Mouse (Mus musculus): ENCODE measurements around the gene Ap1g2.
A peak's percentile ranks its signal among the peaks of the same experiment; 100 is the strongest.

Gene Ap1g2

GRCm38 (mm10) chr14:55113351-55113974 is 7.1 kb upstream of the Ap1g2 start:
- no peak for DNase-seq

DNA sequence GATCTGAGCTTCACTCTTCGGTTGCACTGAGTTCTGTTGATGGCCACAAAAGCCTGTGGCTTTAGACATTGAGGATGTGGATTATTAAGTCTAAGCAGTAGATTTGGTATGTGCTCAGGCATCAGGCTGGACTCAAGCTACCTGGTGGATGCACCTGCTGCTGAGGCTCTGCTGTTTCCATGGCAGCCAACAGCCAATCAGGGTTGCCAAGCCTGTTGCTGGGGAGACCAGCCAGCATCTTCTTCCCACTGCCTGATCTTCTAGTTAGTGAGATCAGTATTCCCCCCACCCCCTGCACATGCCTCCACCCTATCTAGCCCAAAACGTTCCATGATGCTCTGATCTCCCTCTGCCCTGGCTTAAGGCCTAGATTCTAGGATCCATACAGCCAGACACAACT is 5.3 kb upstream of the Ap1g2 start:
- DNase-seq = no peak

- DNase-seq = no peak
These were observed 3.7 kb upstream of the Ap1g2 start for GRCm38 (mm10) chr14:55110076-55110475.

DNA sequence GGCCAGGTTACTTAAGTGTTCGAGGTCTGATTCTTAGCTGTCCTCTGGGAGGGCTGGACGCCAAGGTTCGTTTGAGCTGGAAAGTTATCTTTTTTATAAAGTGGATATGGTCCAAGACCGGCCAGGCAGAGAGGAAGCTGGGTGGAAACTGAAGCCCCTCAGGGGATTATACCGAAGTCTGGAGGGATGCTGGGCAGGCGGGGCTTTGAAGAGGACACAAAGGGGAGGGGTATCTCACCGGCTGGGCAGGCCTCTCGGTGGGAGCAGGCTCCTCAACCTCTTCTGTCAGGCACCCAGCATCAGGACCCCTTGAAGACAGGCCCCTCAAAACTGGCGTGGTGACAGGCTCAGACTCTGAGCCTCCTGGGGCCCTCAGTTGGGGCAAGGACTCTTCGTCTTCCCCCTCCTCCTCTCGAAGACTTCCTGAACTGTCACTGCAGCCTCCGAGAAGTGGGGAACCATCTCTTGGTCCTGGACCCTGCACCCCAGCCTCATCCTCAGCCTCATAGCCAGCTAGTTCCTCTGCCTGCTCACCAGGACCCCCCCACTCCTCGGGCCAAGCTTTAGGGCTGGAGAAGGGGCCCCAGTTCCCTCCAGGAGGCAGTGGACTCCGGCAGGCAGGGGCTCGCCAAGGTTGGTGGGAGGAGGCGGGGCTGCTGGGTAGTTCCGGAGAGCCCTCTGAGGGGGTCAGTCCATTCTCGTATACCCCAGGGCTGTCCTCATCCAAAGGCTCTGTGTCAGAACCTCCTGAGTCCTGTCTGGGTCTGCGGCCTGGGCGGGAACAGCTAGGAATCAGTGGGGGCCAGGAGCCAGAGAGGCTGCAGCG is 2.9 kb upstream of the Ap1g2 start:
- DNase-seq = no peak

- no peak for DNase-seq
These were observed 1.9 kb upstream of the Ap1g2 start for GRCm38 (mm10) chr14:55108202-55108870.

DNA sequence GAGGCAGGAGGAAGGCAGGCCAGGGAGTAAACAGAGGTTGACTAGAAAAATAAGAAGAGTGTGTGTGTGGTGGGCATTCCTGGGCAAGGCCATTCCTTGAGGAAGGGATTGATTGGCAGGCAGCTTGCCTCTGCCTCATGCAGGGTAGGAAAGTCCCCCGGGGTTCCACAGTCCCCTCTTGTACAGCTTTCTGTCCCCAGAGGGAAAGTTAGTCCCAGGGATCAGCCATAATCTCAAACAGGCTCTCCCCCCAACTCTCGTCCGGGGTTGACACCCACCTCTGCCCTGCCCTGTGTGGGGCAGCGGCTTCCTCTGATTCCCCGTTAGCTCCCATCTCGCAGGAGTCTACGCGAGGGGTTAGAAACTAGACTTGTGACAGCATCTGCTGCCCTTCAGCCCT is 597 bp upstream of the Ap1g2 start:
- no peak for DNase-seq

GRCm38 (mm10) chr14:55105386-55105785 is 1.0 kb downstream of the Ap1g2 start:
- no peak for DNase-seq

DNA sequence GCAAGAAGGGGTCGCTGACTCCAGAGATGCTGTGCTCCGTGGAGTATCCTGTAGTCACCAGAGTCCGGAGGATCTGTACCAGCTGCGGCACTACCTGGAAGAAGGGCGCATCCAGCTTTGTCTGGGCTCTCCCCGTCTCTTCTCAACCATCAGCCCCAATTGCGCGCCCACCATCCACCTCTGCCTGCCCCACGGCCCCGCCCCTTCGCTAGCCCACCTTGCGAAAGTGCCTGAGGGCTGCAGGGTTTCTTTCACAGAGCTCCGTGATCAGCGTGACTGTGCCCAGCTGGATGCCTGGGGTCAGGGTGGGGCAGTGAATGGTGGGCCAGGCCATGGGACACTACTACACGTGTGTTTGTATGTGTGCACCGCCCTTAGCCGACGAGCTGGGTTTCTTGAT is 2.0 kb downstream of the Ap1g2 start:
- DNase-seq = no peak

GRCm38 (mm10) chr14:55102253-55102785 is 4.1 kb downstream of the Ap1g2 start:
- DNase-seq = no peak

- peak; percentile 59 for DNase-seq
These were observed 4.8 kb downstream of the Ap1g2 start for GRCm38 (mm10) chr14:55101592-55101991.

DNA sequence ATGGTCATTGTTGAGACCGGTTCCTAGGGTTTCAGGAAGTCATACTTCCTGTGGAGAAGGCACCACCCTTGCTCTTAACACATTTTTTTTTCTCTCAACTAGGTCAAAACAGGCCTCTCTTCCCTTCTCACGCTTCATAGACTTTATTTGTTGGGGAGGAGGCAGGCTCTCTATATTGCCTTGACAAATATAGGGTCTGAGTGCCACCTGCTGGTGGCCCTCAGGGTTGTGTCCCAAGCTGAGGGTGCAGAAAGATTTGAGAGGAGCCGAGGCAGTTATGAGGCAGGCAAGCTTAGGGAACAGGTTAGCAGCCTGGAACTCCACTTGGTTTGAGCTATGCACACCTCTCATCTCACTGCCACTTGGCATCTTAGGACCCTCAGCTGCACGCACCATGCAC is 8.3 kb downstream of the Ap1g2 start:
- no peak for DNase-seq

DNA sequence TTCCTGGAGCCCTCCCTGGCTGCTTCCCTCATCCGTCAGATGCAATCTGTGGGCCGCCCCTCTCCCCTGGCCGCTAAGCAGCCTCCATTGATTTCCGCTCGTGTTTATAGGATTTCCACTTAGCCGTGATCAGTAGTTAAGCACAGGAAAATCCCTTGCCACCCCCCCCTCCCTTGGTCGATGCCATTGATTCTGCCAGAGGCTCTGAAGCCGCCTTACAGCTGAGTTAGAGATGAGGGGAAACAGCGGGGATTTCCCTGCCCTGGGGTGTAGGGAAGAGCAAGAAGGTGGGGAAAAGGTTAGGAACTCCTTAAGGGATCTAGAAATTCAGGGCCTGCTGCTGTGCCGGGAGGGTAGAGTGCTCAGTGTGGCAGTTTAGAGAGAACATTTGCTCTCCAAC is 8.7 kb downstream of the Ap1g2 start:
- no peak for DNase-seq

- no peak for DNase-seq
These were observed 9.8 kb downstream of the Ap1g2 start for GRCm38 (mm10) chr14:55096573-55097087.

DNA sequence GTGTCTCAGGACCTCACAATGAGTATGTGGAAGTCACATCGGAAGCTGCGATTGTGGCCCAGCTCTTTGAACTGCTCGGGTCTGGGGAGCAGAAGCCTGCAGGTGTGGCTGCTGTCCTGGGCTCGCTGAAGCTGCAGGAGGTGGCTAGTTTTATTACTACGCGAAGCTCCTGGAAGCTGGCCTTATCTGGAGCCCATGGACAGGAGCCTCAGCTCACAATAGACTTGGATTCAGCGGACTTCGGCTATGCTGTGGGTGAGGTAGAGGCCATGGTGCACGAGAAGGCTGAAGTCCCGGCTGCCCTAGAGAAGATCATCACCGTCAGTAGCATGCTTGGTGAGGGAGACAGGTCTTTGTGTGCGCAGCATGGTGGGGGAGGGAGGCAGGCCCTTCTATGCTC is 10.7 kb downstream of the Ap1g2 start:
- no peak for DNase-seq

GRCm38 (mm10) chr14:55095263-55095662 is 11.1 kb downstream of the Ap1g2 start:
- no peak for DNase-seq

- DNase-seq = peak; percentile 74
These were observed 11.6 kb downstream of the Ap1g2 start, which contains the start of gene Thtpa for GRCm38 (mm10) chr14:55094704-55095231. TSS of gene Thtpa (plus strand) at chr14:55094784.

- no peak for DNase-seq
These were observed 12.5 kb downstream of the Ap1g2 start for GRCm38 (mm10) chr14:55093927-55094326.

DNA sequence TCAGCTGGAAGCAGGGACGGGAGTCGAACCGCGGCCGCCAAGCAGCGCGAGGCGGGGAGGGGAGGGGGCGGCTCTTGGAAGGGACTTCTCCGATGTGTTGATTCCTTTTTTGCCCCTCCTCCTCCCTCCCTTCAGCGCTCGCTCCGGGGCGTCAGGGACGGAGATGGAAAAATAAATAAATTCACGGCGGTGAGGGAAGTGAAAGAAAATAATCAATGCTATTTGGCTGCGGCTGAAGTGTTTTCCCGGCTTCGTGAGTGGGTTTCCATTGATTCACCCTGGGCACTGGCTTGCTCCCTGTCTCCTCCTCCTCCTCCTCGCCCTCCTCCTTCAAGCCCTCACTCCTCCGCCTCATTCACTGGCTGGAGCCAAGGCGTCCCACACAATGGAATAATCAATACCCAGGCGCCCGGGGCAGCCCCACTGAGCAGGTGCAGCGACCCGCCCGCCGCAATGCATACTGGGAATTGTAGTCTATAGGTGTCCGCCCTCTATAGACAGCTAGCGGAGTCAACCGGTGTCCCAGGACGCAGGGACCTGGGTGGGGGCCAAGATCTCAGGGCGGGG is 14.3 kb downstream of the Ap1g2 start, which contains the start of gene Zfhx2:
Gene Zfhx2 (minus strand): TSS at position 314 of the 567 bp plus-strand sequence.
- DNase-seq = peak; percentile 93

DNA sequence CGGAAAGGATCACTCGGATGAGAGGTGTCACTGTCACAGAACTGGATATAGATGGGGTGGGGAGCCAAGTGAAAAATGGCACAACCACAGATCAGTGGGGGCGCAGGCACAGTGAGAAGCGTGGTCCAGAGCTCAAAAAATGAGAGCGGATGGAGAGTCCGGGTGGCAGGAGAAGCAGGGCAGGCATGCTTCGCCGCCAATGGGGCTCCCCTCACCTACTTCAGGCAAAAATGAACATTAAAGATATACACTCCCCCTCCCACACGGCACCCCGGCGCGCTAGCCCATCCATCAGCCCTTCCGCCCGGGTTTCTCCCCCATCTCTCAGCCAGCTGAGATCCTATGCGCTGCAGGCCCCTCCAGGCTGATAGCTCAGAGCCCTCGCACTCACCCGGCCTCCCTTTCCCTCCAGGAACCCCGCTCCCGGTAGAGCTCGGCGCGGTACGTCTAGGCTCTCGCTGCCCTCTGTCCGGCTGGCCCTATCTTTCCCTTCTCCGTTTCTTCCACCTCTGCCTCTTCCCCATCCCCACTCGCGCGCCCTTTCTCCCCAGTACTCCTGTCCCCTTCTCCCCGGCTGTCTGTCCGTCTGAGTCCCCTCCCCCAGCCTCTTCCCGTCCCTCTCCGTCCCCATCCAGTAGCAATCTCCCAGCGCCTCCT is 15.1 kb downstream of the Ap1g2 start:
- DNase-seq = no peak

DNA sequence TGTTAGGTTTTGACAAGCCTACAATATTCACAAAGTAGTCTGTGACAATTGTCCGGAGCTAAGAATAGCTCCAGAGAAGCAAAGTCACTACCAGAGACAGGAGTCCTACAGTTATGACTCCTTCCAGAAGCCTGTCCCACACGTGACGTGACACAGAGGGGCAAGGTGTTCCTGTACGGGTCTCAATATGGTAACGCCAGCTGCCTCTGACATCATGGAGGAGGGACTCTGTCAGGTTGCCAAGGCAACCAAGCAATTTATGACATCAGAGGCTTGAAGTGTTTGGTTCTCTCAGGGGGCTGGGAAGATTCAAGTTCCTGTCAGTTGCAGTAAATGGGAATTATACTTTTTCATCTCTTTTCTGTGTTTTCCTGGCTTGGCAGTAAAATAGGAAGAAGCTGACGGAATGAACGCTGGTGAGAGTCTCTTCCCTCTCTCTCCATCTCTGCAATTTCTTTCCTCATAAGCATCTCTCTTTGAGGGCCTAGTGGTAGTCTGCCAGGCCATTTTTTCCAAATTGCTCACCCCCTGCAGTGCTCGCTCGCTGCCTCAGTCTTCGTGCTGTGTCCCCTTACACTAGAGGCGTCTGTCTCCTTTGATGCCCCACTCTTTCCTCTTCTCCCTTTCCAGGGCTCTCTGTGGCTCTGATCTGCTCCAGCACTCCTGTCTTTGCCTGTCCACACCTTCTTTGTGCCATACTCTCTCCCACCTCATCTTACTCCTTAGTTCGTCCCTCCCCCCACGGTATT is 17.0 kb downstream of the Ap1g2 start:
- DNase-seq = no peak

DNA sequence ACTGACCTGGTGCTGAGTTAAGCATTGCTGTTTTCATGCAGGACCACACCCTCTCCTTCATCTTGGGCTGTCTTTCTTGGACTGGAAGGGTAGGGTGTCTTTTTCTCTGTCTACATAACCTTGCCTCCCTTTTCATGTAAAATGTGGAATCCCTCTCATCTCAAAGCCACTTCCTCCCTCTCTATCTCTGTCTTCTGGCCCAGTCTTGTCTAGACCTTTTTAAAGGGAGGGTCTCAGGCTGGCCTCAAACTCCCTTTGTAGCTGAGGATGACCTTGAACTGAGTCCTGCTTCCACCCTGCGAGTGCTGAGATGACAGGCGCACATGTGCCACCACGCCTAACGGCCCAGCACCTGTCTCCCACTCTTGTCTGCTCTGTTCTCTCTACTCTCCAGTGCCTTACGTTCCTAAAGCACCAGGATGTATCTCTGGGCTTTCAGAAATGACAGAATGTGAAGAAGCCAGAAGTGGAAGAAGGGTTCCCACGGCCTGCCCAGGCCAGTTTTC is 20.3 kb downstream of the Ap1g2 start:
- DNase-seq = no peak
